Mouse (Mus musculus): ENCODE results near the gene Dusp18. TPM values are rescaled to one million over a fixed set of nuclear protein-coding genes. Genes with fewer than 3 reads are reported as not detected.

Gene Dusp18
- total RNA-seq, 2 experiments from 2014 or later: 24.0 to 29.6 TPM

DNA sequence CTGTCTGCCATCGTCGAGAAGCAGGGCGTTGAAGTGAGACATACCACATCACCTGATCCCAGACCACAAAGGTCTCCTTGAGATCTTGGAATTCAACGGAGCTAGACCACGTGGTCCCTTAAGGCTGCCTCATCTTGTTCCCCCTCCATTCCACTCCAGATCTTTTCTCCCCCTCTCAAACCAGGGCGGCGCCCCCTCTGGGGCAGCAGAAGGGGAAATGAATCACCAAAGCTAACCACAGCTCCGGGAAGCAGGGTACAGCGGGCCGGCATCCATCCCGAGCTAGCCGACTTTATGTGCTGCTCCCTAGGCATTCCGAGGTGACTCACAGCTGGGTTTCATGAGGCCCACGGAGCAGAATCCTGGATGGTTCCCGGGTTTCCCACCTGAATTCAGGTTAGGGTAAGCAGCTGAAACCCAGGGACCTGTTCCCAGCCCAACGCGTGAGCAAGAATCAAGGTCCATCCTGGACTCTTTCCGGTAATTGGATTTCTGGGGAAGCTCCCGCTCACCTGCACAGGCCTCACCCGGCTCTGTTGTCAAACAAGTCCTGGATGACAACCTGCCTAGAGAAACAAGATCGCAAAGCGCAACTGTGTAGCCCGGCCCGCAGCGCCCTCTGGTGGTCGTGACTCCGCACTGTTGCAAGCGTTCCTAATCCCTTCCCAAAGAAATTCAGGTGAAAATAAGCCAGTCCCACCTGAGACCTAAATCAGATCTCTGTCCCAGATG is 19.2 kb downstream of the Dusp18 start, which contains the start of gene Slc35e4:
Gene Slc35e4, minus strand, starts transcription at position 556 of the 732 bp plus-strand sequence.
- DNase-seq (ENCODE audit: low spot score in 2 of 2): peak; percentile 79 to 86
- intact Hi-C loops (cut with DNase I): loop anchor here (5.0 kb wide), 1 partner anchor 107 kb away; no protein-coding TSS in a partner anchor

DNA sequence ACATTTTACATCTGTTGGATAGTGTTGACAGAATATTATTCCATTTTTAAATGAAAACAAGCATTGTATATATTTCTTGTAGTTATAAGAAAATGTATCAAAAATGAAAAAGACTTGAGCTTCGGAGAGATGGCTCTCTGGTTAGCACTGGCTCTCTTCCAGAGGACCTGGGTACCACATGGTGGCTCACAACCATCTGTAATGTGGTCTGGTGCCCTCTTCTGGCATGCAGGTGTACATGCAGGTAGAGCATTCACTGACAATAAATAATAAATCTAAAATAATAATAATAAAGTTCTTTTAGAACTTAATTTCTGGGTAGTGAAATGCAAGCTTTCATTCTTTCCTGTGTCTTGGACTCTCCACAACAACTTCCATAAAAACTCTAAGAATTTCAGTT is 23.7 kb downstream of the Dusp18 start:
- intact Hi-C loops (cut with DNase I): no loop called here
- no peak for DNase-seq (ENCODE audit: low spot score in 2 of 2)

DNA sequence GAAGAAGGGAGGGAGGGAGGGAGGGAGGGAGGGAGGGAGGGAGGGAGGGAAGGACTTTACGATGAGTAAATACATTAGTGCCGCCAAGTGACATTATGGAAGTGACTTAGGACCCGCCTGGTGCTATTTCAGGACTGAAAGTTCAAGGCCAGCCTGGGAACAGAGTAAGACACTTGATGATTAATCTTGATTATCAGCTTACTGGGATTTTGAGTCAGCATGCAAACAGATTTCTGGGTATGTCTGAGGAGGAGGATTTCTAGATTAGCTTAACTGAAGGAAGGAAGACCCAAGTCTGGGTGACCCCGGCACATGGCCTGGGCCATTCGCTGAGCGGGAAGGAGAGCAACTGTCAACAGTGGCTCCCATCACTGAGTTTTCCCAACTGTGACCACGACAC is 25.4 kb downstream of the Dusp18 start:
- intact Hi-C loops (cut with DNase I): loop anchor here (10.0 kb wide), 1 partner anchor 226 kb away; no protein-coding TSS in a partner anchor

GRCm38 (mm10) chr11:3921281-3921850 is 26.3 kb downstream of the Dusp18 start:
- peak; percentile 66 to 72 for DNase-seq (ENCODE audit: low spot score in 2 of 2)
- intact Hi-C loops (cut with DNase I): loop anchor here (10.0 kb wide), 1 partner anchor 227 kb away; no protein-coding TSS in a partner anchor

More for the DNA sequence above, 25.4 kb downstream of the Dusp18 start:
- no peak for DNase-seq (ENCODE audit: low spot score in 2 of 2)

- intact Hi-C loops (cut with DNase I): loop anchor here (10.0 kb wide), 1 partner anchor 227 kb away; no protein-coding TSS in a partner anchor
Observed at GRCm38 (mm10) chr11:3922115-3922514, 27.1 kb downstream of the Dusp18 start.

DNA sequence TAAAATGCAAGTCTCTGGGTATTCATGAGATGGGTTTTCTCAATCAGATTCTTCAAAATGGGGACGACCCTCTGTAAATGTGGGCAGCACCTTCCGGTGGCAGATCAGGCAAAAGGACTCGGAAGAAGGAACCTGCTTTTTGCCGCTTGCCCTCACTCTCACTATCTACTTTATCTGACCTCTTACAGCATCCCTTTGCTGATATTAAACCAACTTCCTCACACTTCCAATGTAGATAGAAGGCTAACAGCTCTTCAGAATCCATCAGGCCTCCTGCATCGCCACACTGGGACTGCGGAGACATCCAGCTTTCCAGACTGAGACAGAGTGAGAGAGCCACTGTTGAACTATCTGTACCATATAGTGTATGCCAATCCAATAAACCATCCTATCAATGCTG is 27.7 kb downstream of the Dusp18 start:
- no peak for DNase-seq (ENCODE audit: low spot score in 2 of 2)
- intact Hi-C loops (cut with DNase I): loop anchor here (10.0 kb wide), 1 partner anchor 228 kb away; no protein-coding TSS in a partner anchor

More at GRCm38 (mm10) chr11:3922115-3922514, 27.1 kb downstream of the Dusp18 start:
- no peak for DNase-seq (ENCODE audit: low spot score in 2 of 2)

- intact Hi-C loops (cut with DNase I): loop anchor here (10.0 kb wide), 1 partner anchor 231 kb away; no protein-coding TSS in a partner anchor
- no peak for DNase-seq (ENCODE audit: low spot score in 2 of 2)
Observed at GRCm38 (mm10) chr11:3925916-3926315, 30.9 kb downstream of the Dusp18 start.

- intact Hi-C loops (cut with DNase I): no loop called here
- DNase-seq (ENCODE audit: low spot score in 2 of 2): peak in 1 of 2 experiments; percentile 1
Observed at GRCm38 (mm10) chr11:3930019-3930418, 35.0 kb downstream of the Dusp18 start.

DNA sequence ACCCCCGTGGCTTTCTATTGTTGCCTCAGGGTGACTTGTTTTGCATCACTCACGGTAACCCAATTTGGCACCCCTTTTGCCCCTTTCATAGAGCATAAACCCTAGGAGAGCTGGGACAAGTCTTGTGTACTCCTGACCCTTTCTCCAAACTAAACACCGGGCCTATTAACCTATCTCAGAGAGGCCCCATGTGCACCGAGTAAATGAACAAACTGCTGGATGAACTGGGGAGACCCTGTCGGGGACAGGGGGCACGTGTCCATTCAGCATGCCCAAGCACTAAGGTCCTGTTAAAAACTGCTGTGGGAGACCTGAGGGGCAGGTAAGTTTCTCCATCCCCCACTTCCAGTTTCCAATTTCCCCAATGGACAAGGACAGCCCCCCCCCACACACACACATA is 35.9 kb downstream of the Dusp18 start:
- no peak for DNase-seq (ENCODE audit: low spot score in 2 of 2)
- intact Hi-C loops (cut with DNase I): no loop called here

GRCm38 (mm10) chr11:3931511-3932211 is 36.6 kb downstream of the Dusp18 start, which contains the start of gene Tcn2:
TSS of gene Tcn2 (minus strand) at chr11:3932159.
- intact Hi-C loops (cut with DNase I): no loop called here
- DNase-seq (ENCODE audit: low spot score in 2 of 2): peak; percentile 68 to 69

DNA sequence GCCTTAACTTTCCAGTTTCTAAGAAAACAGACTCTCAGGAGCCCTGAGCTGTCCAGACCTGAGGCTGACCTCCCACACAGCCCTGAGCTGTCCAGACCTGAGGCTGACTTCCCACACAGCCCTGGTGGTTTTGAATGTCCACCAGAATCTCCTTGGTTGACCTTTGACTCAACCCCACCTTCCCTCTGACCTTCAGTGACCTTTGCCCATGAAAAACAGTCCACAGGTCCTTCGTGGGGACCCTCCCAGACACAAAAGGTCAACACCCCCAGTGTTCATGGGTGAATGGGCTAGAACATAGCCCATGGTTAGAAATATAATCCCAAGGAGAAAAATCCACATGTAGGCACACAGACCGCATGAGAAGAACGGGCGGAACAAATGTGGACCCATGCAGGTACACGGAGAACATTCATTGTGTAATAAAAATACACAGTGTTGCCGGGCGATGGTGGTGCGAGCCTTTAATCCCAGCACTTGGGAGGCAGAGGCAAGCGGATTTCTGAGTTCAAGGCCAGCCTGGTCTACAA is 38.8 kb downstream of the Dusp18 start:
- no peak for DNase-seq (ENCODE audit: low spot score in 2 of 2)
- intact Hi-C loops (cut with DNase I): no loop called here

- intact Hi-C loops (cut with DNase I): no loop called here
- DNase-seq (ENCODE audit: low spot score in 2 of 2): no peak
Observed at GRCm38 (mm10) chr11:3935135-3935534, 40.1 kb downstream of the Dusp18 start.

DNA sequence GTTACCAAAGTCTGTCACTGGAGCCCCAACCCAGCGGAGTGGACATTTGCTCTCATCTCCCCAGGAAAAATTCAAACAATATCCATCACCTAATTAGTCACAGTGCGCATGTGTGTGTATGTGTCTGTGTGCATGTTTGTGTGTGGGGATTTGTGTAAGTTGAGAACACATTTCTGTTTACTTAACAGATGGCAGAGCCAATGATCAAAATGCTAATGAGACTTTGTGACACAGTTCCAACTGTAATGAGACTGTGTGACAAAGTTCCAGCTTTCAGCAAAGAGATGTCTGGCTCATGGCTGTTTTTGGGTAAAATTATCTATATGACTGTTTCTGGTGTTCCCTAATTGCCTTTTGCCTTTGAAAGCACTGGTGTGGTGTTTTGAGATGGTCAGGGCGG is 41.3 kb downstream of the Dusp18 start:
- intact Hi-C loops (cut with DNase I): no loop called here
- DNase-seq (ENCODE audit: low spot score in 2 of 2): no peak

DNA sequence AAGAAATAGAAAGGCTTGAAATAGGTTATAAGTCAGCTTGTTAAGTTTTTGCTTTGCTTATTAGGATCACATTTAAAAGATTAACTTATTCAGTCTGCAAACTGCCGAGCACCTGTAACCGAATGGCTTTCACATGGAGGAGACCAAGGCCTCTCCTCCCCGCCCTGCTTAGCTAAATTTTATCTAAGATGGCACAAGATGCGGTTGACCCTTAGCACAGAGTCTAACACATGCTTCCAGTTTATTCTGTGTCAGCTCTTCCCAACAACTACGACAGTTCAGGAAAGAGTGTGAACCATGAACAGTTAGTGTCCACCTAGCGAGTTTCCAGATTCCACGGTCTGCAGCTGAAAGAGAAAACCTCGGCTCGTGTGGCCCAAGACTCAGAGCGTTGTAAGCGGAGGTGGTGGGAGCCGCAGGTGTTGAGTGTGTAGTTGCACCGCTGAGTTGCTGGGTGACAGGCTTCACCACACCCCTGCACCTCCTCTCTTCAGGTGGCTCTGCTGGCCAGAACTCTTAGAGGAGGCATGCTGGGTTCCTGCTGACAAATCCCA is 42.4 kb downstream of the Dusp18 start:
- DNase-seq (ENCODE audit: low spot score in 2 of 2): no peak
- intact Hi-C loops (cut with DNase I): no loop called here

- intact Hi-C loops (cut with DNase I): no loop called here
- no peak for DNase-seq (ENCODE audit: low spot score in 2 of 2)
Observed at GRCm38 (mm10) chr11:3941371-3941770, 46.3 kb downstream of the Dusp18 start.

DNA sequence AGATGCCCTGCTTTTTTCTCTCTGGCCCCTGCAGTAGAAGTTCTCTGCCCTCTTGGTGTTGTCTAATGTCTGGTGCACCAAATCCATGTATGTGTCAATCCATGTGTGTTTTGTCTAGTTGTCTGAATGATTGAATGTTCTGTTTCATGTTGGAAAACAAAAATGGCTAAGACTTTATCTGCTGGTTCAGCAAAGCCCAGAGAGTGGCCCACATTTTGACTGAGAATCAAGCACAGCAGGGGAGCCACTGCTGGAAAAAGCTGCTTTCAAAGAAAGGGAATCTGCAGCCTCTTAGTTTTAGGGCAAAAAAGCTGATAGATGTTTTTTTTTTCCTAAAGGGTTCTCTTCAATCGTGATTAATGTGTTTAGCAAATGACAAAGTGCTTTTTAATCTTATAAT is 51.3 kb downstream of the Dusp18 start:
- intact Hi-C loops (cut with DNase I): no loop called here
- DNase-seq (ENCODE audit: low spot score in 2 of 2): no peak
